Mouse (Mus musculus) lung, postnatal 0 days (tissue): ENCODE measurements around the gene Bag6. TPM values are rescaled to one million over a fixed set of nuclear protein-coding genes. Genes with fewer than 3 reads are reported as not detected.
A peak's percentile ranks its signal among the peaks of the same experiment; 100 is the strongest.

Source experiments
- ATAC-seq: fragments of 200-750 bp; cut with Nextera tagmentation; 2 replicates; pipeline ENCODE4 v1.8.0; 2017; ENCODE audit warnings: moderate library complexity
- DNase-seq: peaks from one replicate; pipeline ENCODE4 v3.0.0-alpha.2; 2016; ENCODE audit warnings: low spot score
- H3K27ac ChIP-seq: fragments of 300-500 bp; sonication (generic); 2 replicates; pipeline ENCODE4 v1.5.1; 2014; ENCODE audit warnings: antibody characterized with exemption, mild to moderate bottlenecking, low read length, mixed read lengths
- H3K27me3 ChIP-seq: fragments of 300-500 bp; sonication (generic); replicated peaks from 2 replicates; pipeline ENCODE4 v1.6.1; 2014; ENCODE audit warnings: low read length, mixed read lengths; ENCODE audit not compliant: insufficient read depth
- H3K36me3 ChIP-seq: fragments of 300-500 bp; sonication (generic); 2 replicates; pipeline ENCODE4 v1.6.1; 2014; ENCODE audit warnings: low read length, mixed read lengths; ENCODE audit not compliant: insufficient read depth
- H3K4me1 ChIP-seq: fragments of 300-500 bp; sonication (generic); 2 replicates; pipeline ENCODE4 v1.6.1; 2014; ENCODE audit warnings: antibody characterized with exemption, low read depth, low read length, mixed read lengths; ENCODE audit not compliant: insufficient read depth
- H3K4me2 ChIP-seq: fragments of 300-500 bp; sonication (generic); replicated peaks from 2 replicates; pipeline ENCODE4 v1.6.1; 2014; ENCODE audit warnings: low read depth, mild to moderate bottlenecking, low read length, moderate library complexity, mixed read lengths
- H3K4me3 ChIP-seq: fragments of 300-500 bp; sonication (generic); 2 replicates; pipeline ENCODE4 v1.5.1; 2014; ENCODE audit warnings: low read depth, low read length
- H3K9ac ChIP-seq: fragments of 300-500 bp; sonication (generic); replicated peaks from 2 replicates; pipeline ENCODE4 v1.6.1; 2014; ENCODE audit warnings: low read depth, mild to moderate bottlenecking
- H3K9me3 ChIP-seq: fragments of 300-500 bp; sonication (generic); 2 replicates; pipeline ENCODE4 v1.6.1; 2016; ENCODE audit warnings: low read length, mixed read lengths
- CTCF ChIP-seq: IDR thresholded peaks from 2 replicates; pipeline ENCODE4 v1.5.1; 2016; ENCODE audit warnings: antibody characterized with exemption, mild to moderate bottlenecking
- EP300 ChIP-seq: IDR thresholded peaks from 2 replicates; pipeline ENCODE4 v1.6.1; 2016; ENCODE audit warnings: antibody characterized with exemption, mild to moderate bottlenecking, control low read depth
- WGBS: fragments of 180-500 bp; shearing (Covaris S2); extraction: QIAGEN DNeasy Blood & Tissue Kit; methylation state at CpG from one replicate; pipeline ENCODE4 v1.1.7; 2014; 5-methylcytosine and 5-hydroxymethylcytosine counted together
- microRNA-seq: library from miRNA; unstranded; fragments of <30 nt; microRNA quantifications from one replicate; pipeline ENCODE4, GENCODE M21; 2016
- polyA plus RNA-seq: library from polyadenylated mRNA; unstranded; fragments of >200 nt; fragmentation: Nextera tagmentation; extraction: Ambion mirVana; gene quantifications from 2 replicates; pipeline ENCODE4 v1.2.1, GENCODE M21; 2015

Bag6 gene
- polyA plus RNA-seq, 1 experiment from 2014 or later, result 34.8 TPM

DNA sequence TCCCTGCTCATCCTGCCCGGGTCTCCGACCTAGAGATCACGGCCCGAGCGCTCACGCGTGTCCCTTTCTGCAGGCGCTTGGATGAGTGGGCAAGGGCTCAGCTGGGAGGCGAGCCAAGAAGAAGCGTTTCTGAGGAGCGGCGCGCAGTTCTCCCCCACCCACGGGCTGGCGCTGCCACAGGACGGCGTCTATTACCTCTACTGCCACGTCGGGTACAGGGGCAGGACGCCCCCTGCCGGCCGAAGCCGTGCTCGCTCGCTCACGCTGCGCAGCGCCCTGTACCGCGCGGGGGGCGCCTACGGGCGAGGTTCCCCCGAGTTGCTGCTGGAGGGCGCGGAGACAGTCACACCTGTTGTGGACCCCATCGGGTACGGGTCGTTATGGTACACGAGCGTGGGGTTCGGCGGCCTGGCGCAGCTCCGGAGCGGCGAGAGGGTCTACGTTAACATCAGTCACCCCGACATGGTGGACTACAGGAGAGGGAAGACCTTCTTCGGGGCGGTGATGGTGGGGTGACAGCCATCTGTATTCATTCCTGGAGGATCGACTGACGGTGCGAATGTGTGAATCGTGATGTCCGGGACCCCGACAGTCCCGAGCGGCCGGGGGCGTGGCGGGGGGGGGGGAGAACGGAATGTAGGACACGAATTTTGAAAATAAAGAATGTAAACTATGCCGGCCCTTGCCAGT is 60.8 kb downstream of the Bag6 start:
- Histone ChIP-seq H3K4me3 (peak overlapping the region; percentile 45), H3K36me3 (no peaks in the 10 kb centered on the region), H3K4me2 (peak overlapping the region; percentile 75), H3K27ac (no peak overlapping the region), H3K9ac (no peak overlapping the region), H3K9me3 (no peaks in the 10 kb centered on the region), H3K27me3 (no peaks in the 10 kb centered on the region; the same call in 1 of the 2 replicates), H3K4me1 (peaks cover 4% of the 10 kb centered on the region; the same call in 1 of the 2 replicates)
- peak; percentile 98 for TF ChIP-seq CTCF
- TF ChIP-seq EP300, result no peak
- ATAC-seq, result peak; percentile 91
- peak; percentile 83 for DNase-seq
- WGBS, result 1% methylated on average over 64 of the region's 66 CpGs

DNA sequence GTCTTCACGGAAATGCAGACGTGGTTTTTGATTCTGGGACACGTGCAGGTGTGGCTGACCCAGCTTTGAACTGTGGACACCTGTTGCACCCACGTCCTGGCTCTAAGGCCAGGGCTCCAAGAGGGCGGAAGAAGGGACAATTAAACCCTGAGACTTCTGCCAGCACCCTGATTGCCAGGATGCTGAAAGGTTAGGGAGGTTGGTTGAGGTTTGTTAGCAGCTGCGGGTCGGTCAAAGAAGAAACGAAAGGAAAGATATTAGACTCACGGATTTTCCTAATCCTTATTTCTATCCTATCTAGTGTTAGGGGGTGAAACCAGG is 61.3 kb downstream of the Bag6 start:
- DNase-seq, result no peak
- H3K36me3 ChIP-seq, result no peaks in the 10 kb centered on the region
- ATAC-seq, result peak; percentile 29; the same call in 1 of the 2 replicates
- peak overlapping the region; percentile 45 for H3K4me3 ChIP-seq
- H3K27ac ChIP-seq, result no peak overlapping the region
- H3K4me2 ChIP-seq, result peak overlapping the region; percentile 75
- H3K27me3 ChIP-seq, result no peaks in the 10 kb centered on the region; the same call in 1 of the 2 replicates
- WGBS, result 26% methylated on average over 9 of the region's 9 CpGs
- H3K9me3 ChIP-seq, result no peaks in the 10 kb centered on the region
- no peak overlapping the region for H3K9ac ChIP-seq
- H3K4me1 ChIP-seq, result peaks cover 4% of the 10 kb centered on the region; the same call in 1 of the 2 replicates
- TF ChIP-seq EP300 (no peak), CTCF (no peak)

Small RNA genes within 50 kb of the gene (microRNA-seq; reads per million reads assigned to microRNA genes)
- gene Mir6973a, result not detected

Other genes starting within 250 kb of the Bag6 start
- gene C2, start 236.9 kb upstream of the Bag6 start, polyA plus RNA-seq, result 11.7 and 13.6 TPM in 2 replicates
- 28.7 and 35.6 TPM in 2 replicates for gene Ehmt2, start 236.7 kb upstream of the Bag6 start, polyA plus RNA-seq
- 7.0 and 7.3 TPM in 2 replicates for gene Slc44a4, start 220.7 kb upstream of the Bag6 start, polyA plus RNA-seq
- 31.9 and 34.2 TPM in 2 replicates for gene Neu1, start 203.9 kb upstream of the Bag6 start, polyA plus RNA-seq
- gene Hspa1b, start 175.9 kb upstream of the Bag6 start, polyA plus RNA-seq, result 0.35 and 0.50 TPM in 2 replicates
- gene Gm20481, start 165.3 kb upstream of the Bag6 start, polyA plus RNA-seq, result not detected in 2 replicates
- gene Hspa1a, start 163.0 kb upstream of the Bag6 start, polyA plus RNA-seq, result 8.2 and 11.9 TPM in 2 replicates
- gene Hspa1l, start 162.5 kb upstream of the Bag6 start, polyA plus RNA-seq, result 0.70 and 0.79 TPM in 2 replicates
- 47.3 and 55.4 TPM in 2 replicates for gene Lsm2, start 153.3 kb upstream of the Bag6 start, polyA plus RNA-seq
- gene Vars, start 134.2 kb upstream of the Bag6 start, polyA plus RNA-seq, result 24.6 and 24.7 TPM in 2 replicates
- 0.30 and 0.36 TPM in 2 replicates for gene Vwa7, start 118.6 kb upstream of the Bag6 start, polyA plus RNA-seq
- 1.7 TPM in 2 replicates for gene Sapcd1, start 107.2 kb upstream of the Bag6 start, polyA plus RNA-seq
- 1.8 and 2.4 TPM in 2 replicates for gene Msh5, start 88.4 kb upstream of the Bag6 start, polyA plus RNA-seq
- gene Clic1, start 85.2 kb upstream of the Bag6 start, polyA plus RNA-seq, result 343 and 355 TPM in 2 replicates
- 238 and 247 TPM in 2 replicates for gene Ddah2, start 76.1 kb upstream of the Bag6 start, polyA plus RNA-seq
- 3.5 and 4.9 TPM in 2 replicates for gene Ly6g6c, start 69.8 kb upstream of the Bag6 start, polyA plus RNA-seq
- gene Mpig6b, start 69.0 kb upstream of the Bag6 start, polyA plus RNA-seq, result 2.1 and 2.3 TPM in 2 replicates
- 2.8 and 3.1 TPM in 2 replicates for gene Ly6g6e, start 58.3 kb upstream of the Bag6 start, polyA plus RNA-seq
- gene Ly6g6d, start 57.1 kb upstream of the Bag6 start, polyA plus RNA-seq, result 14.4 and 14.7 TPM in 2 replicates
- gene Ly6g6f, start 49.6 kb upstream of the Bag6 start, polyA plus RNA-seq, result 0.71 and 0.74 TPM in 2 replicates
- 104 and 111 TPM in 2 replicates for gene Abhd16a, start 45.9 kb upstream of the Bag6 start, polyA plus RNA-seq
- gene Ly6g5c, start 26.9 kb upstream of the Bag6 start, polyA plus RNA-seq, result not detected in 2 replicates
- 0.60 and 0.69 TPM in 2 replicates for gene Ly6g5b, start 19.8 kb upstream of the Bag6 start, polyA plus RNA-seq
- gene Gpank1, start 13.7 kb upstream of the Bag6 start, polyA plus RNA-seq, result 16.0 and 18.5 TPM in 2 replicates
- gene Csnk2b, start 13.1 kb upstream of the Bag6 start, polyA plus RNA-seq, result 203 and 207 TPM in 2 replicates
- gene D17H6S53E, start 8.8 kb upstream of the Bag6 start, polyA plus RNA-seq, result 14.4 and 16.3 TPM in 2 replicates
- 0.19 and 0.27 TPM in 2 replicates for gene Apom, start 3.1 kb upstream of the Bag6 start, polyA plus RNA-seq
- gene Prrc2a, start 29.7 kb downstream of the Bag6 start, polyA plus RNA-seq, result 74.1 and 86.0 TPM in 2 replicates
- gene Aif1, start 40.9 kb downstream of the Bag6 start, polyA plus RNA-seq, result 9.9 and 10.3 TPM in 2 replicates
- gene Lst1, start 53.3 kb downstream of the Bag6 start, polyA plus RNA-seq, result 24.8 and 27.5 TPM in 2 replicates
- 2.3 and 3.0 TPM in 2 replicates for gene Ltb, start 59.3 kb downstream of the Bag6 start, polyA plus RNA-seq
- gene Tnf, start 66.8 kb downstream of the Bag6 start, polyA plus RNA-seq, result 0.95 and 3.7 TPM in 2 replicates
- 0.11 TPM in 1 of 2 replicates, not detected in the other for gene Lta, start 70.2 kb downstream of the Bag6 start, polyA plus RNA-seq
- 0.60 TPM in 1 of 2 replicates, not detected in the other for gene Gm16181, start 85.7 kb downstream of the Bag6 start, polyA plus RNA-seq
- 4.7 and 6.1 TPM in 2 replicates for gene Atp6v1g2, start 98.5 kb downstream of the Bag6 start, polyA plus RNA-seq
- gene Nfkbil1, start 100.6 kb downstream of the Bag6 start, polyA plus RNA-seq, result 11.2 and 12.2 TPM in 2 replicates
- gene Ddx39b, start 106.6 kb downstream of the Bag6 start, polyA plus RNA-seq, result 161 and 170 TPM in 2 replicates
- gene H2-D1, start 127.6 kb downstream of the Bag6 start, polyA plus RNA-seq, result 530 and 579 TPM in 2 replicates
- 0.11 and 0.19 TPM in 2 replicates for gene H2-Q1, start 185.2 kb downstream of the Bag6 start, polyA plus RNA-seq
- gene H2-Q2, start 207.1 kb downstream of the Bag6 start, polyA plus RNA-seq, result 10.3 and 10.4 TPM in 2 replicates
- gene H2-Q4, start 244.4 kb downstream of the Bag6 start, polyA plus RNA-seq, result 8.1 and 8.9 TPM in 2 replicates